Mouse (Mus musculus): ENCODE data around the gene Tapbp. TPM values are rescaled to one million over a fixed set of nuclear protein-coding genes. Genes with fewer than 3 reads are reported as not detected.
"Not testable (repeated sequence)": the region's sequence is repeated elsewhere in the genome, so short reads cannot be mapped to it uniquely, and the experiment has no call there.

Gene Tapbp
- total RNA-seq, 2 experiments from 2014 or later, result 72.3 to 78.5 TPM

GRCm38 (mm10) chr17:33904835-33905234 lies 10.9 kb upstream of the Tapbp start, which contains the start of gene Platr17:
Gene Platr17 (plus strand): TSS chr17:33905135.
- not testable (repeated sequence) for DNase-seq

GRCm38 (mm10) chr17:33908331-33909076 lies 7.2 kb upstream of the Tapbp start:
- peak; percentile 59 for DNase-seq

DNA sequence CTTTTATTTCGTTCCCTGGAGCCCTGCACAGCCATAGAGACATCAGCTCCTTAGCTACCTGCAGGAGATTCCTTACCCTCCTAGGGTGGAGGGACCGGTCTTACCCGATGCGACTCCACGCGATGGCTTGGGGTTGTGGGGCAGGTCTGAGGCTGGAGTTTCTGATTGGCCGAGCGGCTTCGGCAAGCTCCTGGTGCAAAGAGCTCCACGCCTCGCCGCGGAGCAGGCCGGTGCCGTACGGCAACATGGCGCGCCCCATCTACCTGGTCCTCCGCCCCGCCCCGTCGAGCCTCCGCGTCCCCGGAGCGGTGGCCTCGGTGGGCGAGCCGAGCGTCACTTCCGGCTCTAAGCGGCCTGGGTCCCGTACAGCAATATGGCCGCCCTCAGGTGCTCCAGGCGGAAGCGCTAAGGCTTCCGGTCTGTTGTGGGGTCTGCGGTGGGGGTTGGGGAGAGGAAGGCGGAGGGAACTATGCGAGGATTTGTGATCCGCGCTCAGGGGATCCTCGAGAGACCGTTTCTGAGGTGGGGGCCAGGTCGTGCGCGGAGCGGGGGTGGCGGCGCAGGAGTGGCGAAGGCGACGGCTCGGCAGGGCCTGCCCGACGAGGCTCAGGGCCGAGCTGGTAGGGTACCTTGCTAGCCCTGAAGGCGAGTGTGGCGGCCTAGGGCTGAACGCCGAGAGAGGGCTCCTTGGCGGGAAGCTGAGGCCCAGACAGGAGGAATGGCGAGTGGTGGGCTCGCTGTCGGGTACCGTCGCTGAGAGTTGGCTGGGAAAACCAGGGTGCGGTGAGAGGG lies 6.4 kb upstream of the Tapbp start, which contains the start of gene Daxx:
Daxx (plus strand) TSS at position 338 of the 792 bp plus-strand sequence.
- peak; percentile 99 for DNase-seq

DNA sequence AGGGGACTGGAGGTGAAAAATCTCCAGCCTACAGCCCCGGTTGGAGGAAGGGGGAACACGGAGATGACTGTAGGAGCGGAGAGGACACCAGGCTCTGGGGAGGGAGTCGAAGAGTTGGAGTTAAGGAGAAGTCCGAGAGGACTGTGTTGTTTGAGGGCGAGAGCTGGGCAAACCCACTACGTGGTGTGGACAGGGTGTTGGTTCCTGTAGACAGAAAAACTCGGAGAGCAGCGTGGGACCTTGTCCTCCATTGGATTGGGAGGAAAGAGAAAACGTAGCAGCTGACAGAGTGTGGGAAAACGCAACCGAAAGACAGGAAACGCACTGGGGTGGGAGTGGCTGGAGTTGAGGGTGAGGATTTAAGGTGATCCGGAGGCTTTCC lies 5.8 kb upstream of the Tapbp start:
- DNase-seq, result peak; percentile 46

GRCm38 (mm10) chr17:33910346-33911051 lies 5.2 kb upstream of the Tapbp start:
- DNase-seq, result no peak

GRCm38 (mm10) chr17:33911052-33911812 lies 4.5 kb upstream of the Tapbp start:
- no peak for DNase-seq

GRCm38 (mm10) chr17:33911813-33912414 lies 3.8 kb upstream of the Tapbp start:
- DNase-seq, result no peak

DNA sequence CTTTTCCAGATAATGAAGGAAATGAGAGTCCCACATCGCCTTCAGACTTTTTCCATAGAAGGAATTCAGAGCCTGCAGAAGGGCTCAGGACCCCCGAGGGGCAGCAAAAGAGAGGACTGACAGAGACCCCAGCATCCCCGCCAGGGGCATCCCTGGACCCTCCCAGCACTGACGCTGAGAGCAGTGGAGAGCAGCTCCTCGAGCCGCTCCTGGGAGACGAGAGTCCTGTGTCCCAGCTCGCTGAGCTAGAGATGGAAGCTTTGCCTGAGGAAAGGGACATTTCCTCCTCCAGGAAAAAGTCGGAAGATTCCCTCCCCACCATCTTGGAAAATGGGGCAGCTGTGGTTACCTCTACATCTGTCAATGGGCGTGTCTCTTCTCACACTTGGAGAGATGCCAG lies 2.4 kb upstream of the Tapbp start:
- DNase-seq, result no peak

GRCm38 (mm10) chr17:33913905-33914304 lies 1.8 kb upstream of the Tapbp start:
- DNase-seq, result no peak

- no peak for DNase-seq
Observed at GRCm38 (mm10) chr17:33914969-33915391, 719 bp upstream of the Tapbp start.

DNA sequence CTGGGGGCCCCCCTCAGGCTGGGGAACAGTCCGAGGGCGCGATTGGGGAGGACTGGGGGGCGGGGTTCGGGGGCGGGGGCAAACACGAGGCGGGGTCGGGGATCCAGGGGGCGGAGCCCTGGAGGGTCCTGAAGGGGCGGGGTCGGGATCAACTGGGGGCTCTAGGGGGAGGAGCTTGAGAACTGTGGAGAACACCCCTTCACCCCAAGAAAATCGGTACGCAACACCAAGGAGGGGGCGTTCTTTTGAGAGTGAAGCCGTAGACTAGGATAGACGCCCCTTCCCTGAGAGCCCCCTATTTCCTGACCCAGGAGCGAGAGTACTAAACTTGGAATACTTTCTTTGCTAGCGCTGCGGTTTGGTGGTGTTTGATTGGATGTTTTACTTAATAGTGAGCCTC lies 595 bp downstream of the Tapbp start:
- no peak for DNase-seq

DNA sequence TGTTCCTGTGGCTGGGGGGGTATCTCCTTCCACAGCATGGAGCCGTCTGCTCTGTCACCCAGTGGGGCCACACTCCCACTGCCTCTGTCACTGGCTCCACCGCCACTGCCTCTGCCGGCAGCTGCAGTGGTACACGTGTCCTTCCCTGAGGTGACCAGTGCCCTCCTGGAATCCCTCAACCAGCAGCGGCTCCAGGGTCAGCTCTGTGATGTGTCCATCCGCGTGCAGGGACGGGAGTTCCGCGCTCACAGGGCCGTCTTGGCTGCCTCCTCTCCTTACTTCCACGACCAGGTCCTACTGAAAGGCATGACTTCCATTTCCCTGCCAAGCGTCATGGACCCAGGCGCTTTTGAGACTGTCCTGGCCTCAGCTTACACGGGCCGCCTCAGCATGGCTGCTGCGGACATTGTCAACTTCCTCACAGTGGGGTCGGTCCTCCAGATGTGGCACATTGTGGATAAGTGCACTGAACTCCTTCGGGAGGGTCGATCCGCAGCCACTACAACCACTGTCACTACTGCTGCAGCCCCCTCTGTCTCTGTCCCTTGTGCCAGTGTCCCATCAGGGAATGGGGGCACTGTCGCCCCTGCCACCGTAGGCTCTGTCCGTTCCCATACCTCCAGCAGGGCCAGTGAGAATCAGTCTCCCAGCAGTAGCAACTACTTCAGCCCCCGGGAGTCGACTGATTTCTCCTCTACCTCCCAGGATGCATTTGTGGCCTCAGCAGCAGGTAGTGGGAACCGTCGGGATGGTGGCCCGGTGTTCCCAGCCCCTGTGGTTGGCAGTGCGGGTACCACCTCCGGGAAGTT lies 1.4 kb downstream of the Tapbp start:
- DNase-seq, result no peak

- no peak for DNase-seq
Observed at GRCm38 (mm10) chr17:33917656-33918292, 2.1 kb downstream of the Tapbp start.

- DNase-seq, result no peak
Observed at GRCm38 (mm10) chr17:33918293-33919203, 2.8 kb downstream of the Tapbp start.

GRCm38 (mm10) chr17:33919351-33920281 lies 3.9 kb downstream of the Tapbp start:
- DNase-seq, result peak; percentile 85

GRCm38 (mm10) chr17:33920282-33921097 lies 4.8 kb downstream of the Tapbp start:
- peak; percentile 89 for DNase-seq

GRCm38 (mm10) chr17:33921361-33921760 lies 5.7 kb downstream of the Tapbp start:
- DNase-seq, result no peak
